10 mouse cellular contexts compared by ENCODE assay signal in genomic region chr15:36943492-36944112, GRCm38 (mm10).
DNase-seq lines count a peak whose midpoint lies in the region; ATAC-seq and TF ChIP-seq lines count a peak whose summit lies in the region.
"Had no signal": no experiment of that assay in that cellular context is flagged by ENCODE, and none has a peak within 500 bp of the region (broad histone marks: within the 10 kb centered on the region; RNA-seq: fewer than 3 reads in every experiment).

No protein-coding gene starts in this region.

- peak overlapping the region; percentile 87 for H3K27ac ChIP-seq in cortical plate, adult 2 months (ENCODE audit: insufficient read depth, low read length)
- peak overlapping the region; percentile 83 for H3K27ac ChIP-seq in hindbrain, embryonic 15.5 days (replicated peaks)
- peak overlapping the region; percentile 77 for H3K27ac ChIP-seq in midbrain, postnatal 0 days (ENCODE audit: low read depth, low read length)
- H3K27ac ChIP-seq: neural tube, embryonic 12.5 days had no signal

- 30% methylated on average over 12 of the region's 12 CpGs for WGBS in hindbrain, embryonic 15.5 days
- 32% methylated on average over 12 of the region's 12 CpGs for WGBS in midbrain, postnatal 0 days

- TF ChIP-seq CTCF in cortical plate, adult 2 months (IDR thresholded peaks at IDR 0.05; ENCODE audit: extremely low read depth, insufficient read depth, low read length) = no peak
- TF ChIP-seq CTCF in midbrain, postnatal 0 days (IDR thresholded peaks at IDR 0.05) = no peak

- peak; percentile 25; the same call in 1 of the 2 replicates for TF ChIP-seq POLR2A in cortical plate, adult 2 months (IDR thresholded peaks at IDR 0.05; ENCODE audit: extremely low read depth, insufficient read depth, low read length)

- H3K36me3 ChIP-seq in hindbrain, embryonic 15.5 days = no peaks in the 10 kb centered on the region
- H3K36me3 ChIP-seq in midbrain, postnatal 0 days (ENCODE audit: insufficient read depth, low read length) = no peaks in the 10 kb centered on the region
- H3K36me3 ChIP-seq: neural tube, embryonic 12.5 days had no signal

- H3K27me3 ChIP-seq in hindbrain, embryonic 15.5 days = no peaks in the 10 kb centered on the region
- H3K27me3 ChIP-seq in midbrain, postnatal 0 days (ENCODE audit: insufficient read depth, low read length) = no peaks in the 10 kb centered on the region
- H3K27me3 ChIP-seq: neural tube, embryonic 12.5 days had no signal

- H3K4me3 ChIP-seq in cortical plate, adult 2 months (ENCODE audit: insufficient read depth, low read length) = no peak overlapping the region
- no peak overlapping the region for H3K4me3 ChIP-seq in hindbrain, embryonic 15.5 days
- H3K4me3 ChIP-seq in midbrain, postnatal 0 days (ENCODE audit: low read depth, low read length) = no peak overlapping the region
- H3K4me3 ChIP-seq: neural tube, embryonic 12.5 days had no signal

- H3K9me3 ChIP-seq in hindbrain, embryonic 15.5 days = no peaks in the 10 kb centered on the region
- H3K9me3 ChIP-seq in midbrain, postnatal 0 days (ENCODE audit: low read length) = no peaks in the 10 kb centered on the region
- H3K9me3 ChIP-seq: neural tube, embryonic 12.5 days had no signal

- H3K4me2 ChIP-seq in hindbrain, embryonic 15.5 days = peak overlapping the region; percentile 13; the same call in 1 of the 2 replicates
- H3K4me2 ChIP-seq in midbrain, postnatal 0 days (ENCODE audit: low read depth, low read length, poor library complexity, severe bottlenecking) = no peak overlapping the region
- H3K4me2 ChIP-seq: neural tube, embryonic 12.5 days had no signal

- DNase-seq in cerebellum, adult 11 months = peak; percentile 43
- no peak for DNase-seq in cerebellum, adult 11-12 months
- DNase-seq in midbrain, postnatal 0 days (ENCODE audit: low spot score) = peak; percentile 60
- DNase-seq in gastrocnemius, postnatal 25 days = no peak
- no peak for DNase-seq in spleen, adult 18-20 months
- DNase-seq in thymus, postnatal 0 days (ENCODE audit: low spot score) = no peak
- DNase-seq: thymus, adult 2 months had no signal

- no peak for ATAC-seq in hindbrain, embryonic 15.5 days (ENCODE audit: low FRiP score, low read depth)
- ATAC-seq in midbrain, postnatal 0 days (ENCODE audit: low FRiP score) = no peak

- peak overlapping the region; percentile 13; the same call in 1 of the 2 replicates for H3K9ac ChIP-seq in hindbrain, embryonic 15.5 days
- no peak overlapping the region; the same call in 1 of the 2 replicates for H3K9ac ChIP-seq in midbrain, postnatal 0 days (replicated peaks; ENCODE audit: low read length, poor library complexity, severe bottlenecking)
- H3K9ac ChIP-seq: neural tube, embryonic 12.5 days had no signal

- peaks cover 9% of the 10 kb centered on the region for H3K4me1 ChIP-seq in cortical plate, adult 2 months (ENCODE audit: control insufficient read depth, insufficient read depth, low read length)
- peaks cover 33% of the 10 kb centered on the region for H3K4me1 ChIP-seq in hindbrain, embryonic 15.5 days (replicated peaks)
- peaks cover 7% of the 10 kb centered on the region; the same call in 1 of the 2 replicates for H3K4me1 ChIP-seq in midbrain, postnatal 0 days (ENCODE audit: insufficient read depth, low read length)

Comparison
In these comparisons a context has a peak if more than half of its experiments do, and no peak if none do; other contexts are left out.
1. DNase-seq: peak in cerebellum, adult 11 months (single experiment) and midbrain, postnatal 0 days (single experiment); none in cerebellum, adult 11-12 months (single experiment), gastrocnemius, postnatal 25 days (single experiment), spleen, adult 18-20 months (0 of 2) and thymus, postnatal 0 days (single experiment).
2. Peak in every context shown above with its lines, with median percentiles within 50 percentile points of each other: H3K27ac ChIP-seq.